Mouse (Mus musculus) mature B cell (primary cell): ENCODE measurements around the gene Synrg.

ENCODE experiments used
- in situ Hi-C: fragments of 300-500 bp; cut with MboI; formaldehyde crosslinking; loops from 2 replicates; pipeline ENCODE4 v1.14.3; 2019

Synrg gene

DNA sequence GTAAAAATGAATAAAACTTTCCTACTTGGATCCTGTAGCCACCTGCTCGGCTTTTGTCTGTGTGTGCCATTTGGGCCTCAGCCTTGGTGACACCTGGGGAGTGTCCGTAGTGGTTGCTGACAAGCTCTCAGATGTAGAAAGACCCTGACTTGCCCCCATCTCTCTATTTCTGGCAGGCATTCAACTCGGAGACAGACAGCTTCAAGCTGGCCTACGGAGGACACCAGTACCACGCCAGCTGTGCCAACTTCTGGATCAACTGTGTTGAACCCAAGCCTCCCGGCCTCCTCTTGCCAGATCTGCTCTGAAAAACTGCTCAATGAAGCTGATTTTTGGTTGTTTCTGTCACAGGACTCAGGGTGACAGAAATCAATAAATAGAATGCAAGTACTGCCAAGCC lies 76.4 kb downstream of the Synrg start:
- in situ Hi-C loops, result no loop called here

DNA sequence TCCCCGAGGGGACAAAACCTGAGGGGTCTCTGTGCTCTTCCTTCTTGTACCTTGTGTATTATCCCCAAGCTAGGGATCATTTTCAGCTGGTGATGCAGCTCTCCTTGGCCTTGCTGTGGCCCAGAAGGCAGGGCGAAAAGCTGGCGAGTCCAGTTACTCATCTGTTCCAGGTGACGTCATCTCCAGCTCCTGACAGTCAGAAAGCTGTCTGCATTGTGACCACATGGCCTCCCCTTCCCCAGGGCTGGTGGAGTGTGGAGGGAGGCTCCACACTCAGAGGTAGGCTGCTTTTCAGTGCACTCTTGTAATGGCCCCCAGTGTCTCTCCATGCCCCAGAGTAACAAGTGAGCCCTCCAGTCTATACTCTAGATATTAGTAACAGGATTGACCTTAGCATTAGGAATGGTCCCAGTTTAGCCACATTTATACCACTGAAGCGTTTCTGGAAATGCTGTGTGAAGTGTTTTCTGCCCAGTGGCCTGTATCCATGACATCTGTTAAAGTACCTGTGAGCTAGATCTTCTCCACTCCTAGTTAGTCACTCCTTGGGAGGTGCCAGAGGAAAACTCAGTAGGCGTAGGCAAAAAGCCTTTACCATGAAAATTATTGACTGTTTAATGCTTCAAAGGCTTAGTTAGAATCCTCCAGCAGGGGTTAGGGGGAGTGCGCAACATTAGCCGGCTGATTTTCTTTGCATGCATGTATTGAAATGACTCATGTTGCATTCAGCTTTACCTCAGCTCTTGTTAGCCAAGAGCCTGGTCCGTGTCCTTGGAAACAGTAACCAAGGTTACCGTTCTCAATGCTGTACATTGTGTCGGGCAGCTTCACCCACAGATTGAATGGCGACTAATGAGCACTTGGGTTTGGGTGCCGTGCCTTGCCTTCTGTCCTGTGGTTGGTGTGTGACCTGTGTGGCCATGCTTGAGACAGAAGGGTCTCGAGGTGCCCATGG lies 78.9 kb downstream of the Synrg start:
- in situ Hi-C loops, result no loop called here

DNA sequence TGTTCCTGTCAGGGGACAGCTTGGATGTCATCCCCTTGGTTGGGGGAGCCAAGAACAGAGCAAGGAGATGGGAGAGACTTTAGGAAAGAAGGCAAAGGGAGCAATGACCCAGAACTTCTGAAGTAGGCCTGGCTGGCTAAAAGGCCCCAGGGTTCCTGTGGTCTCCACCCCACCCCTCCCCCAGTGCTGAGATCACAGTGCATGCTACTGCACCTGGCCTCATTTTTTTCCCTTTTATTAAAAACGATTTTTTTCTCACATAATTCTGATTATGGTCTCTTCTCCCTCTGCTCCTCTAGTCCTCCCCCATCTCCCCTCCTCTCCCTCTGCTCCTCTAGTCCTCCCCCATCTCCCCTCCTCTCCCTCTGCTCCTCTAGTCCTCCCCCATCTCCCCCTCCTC lies 80.8 kb downstream of the Synrg start:
- in situ Hi-C loops, result no loop called here

DNA sequence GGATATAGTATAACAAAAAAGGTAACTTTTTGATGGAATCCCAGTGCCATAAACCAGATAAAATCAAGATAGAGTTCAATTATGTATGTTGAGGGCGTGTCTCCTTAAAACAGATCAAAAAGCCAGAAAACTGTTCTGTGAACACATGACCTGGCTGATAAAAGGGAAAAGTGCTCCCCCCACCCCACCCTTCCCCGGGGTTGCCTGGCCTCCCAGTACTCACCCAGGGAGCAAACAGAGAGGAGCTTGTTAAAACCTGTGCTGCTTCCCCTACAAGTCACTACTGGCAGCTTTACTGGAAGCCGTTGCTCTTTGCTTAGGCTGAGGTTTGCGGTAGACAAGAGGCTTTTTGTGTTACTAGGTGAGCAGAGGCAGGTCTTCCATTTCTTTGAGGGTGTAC lies 83.0 kb downstream of the Synrg start:
- in situ Hi-C loops, result no loop called here

DNA sequence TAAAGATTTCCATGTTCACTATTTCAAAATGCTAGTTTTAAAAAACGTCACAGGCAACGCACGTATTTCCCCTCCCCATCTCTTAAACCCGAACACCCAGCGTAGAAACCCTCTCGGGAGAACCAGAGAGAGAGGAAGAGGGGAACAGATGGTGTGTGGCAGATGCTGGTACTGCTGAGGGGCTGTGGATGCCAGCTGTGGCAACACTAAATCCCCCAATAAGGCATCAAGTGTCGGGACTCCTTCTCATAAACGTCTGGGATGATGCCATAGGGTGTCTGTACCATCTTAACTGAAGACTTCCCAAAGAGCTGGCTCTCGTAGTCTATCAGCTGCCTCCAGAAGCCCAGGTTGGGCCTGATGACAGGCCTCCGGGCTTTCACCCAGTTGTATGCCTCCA lies 84.2 kb downstream of the Synrg start:
- in situ Hi-C loops, result no loop called here

DNA sequence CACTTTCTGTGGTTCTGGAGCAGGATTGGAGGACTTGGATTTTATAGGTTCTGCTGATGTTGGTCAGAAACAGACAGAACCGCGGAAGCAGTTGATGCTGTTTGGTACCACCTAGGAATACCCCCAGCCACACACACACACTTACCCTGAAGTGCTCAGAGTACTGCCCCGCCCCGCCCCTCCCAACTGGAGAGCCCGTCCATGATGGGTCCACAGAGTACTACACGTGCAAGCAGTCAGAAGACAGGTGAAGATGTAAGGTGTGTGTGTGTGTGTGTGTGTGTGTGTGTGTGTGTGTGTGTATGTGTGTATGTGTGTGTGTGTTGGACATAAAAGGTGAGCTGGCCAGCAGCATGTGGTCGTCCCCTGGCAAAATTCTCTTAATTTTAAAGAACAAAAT lies 88.8 kb downstream of the Synrg start:
- in situ Hi-C loops, result no loop called here

DNA sequence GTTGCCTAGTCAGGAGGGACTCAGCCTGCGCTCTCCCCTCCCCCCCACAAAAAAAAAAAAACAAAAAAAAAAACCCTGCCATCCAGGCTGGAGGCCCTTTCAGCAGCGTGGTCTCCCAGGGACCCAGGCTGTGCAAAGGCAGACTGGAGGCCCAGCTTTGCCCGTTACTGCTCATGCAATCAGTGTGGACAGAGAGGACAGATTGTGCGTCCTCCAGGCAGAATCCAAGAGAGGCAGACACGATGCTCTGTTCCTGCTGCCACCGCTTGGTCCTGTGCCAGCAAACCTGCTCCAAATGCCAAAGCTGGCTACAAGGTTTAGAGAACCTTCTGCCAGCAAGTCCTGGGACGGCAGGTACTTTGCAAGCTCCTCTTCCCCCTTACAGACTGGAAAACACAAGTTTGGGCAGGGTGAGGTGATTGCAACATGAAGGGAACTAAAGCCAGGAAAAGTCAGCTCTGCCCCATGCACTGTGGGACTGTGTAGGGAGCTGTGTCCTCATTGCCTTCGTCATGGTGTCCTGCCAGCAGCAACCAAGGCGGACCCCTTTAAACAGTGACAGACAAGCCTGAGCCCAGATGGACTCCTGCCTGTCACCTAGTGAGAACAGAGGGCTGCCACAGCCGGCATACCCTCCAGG lies 89.4 kb downstream of the Synrg start:
- in situ Hi-C loops, result no loop called here

DNA sequence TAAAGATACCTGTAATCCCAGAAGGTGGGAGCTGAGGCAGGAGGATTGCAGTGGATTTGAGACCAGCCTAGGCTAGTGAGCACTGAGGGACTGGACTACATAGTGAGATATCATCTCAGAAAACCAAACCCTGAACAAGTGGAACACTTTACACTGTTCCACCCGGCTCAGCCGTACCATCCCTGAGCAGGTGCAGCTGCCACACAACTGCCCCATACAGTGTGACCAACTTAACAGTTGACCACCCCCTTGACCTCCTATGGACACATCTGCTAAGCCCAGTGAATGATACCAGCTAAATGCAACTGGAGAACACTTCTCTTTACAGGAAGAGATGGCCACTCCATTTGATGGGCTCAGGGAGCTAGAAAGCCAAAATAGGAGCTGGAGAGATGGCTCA lies 93.2 kb downstream of the Synrg start:
- in situ Hi-C loops, result no loop called here

DNA sequence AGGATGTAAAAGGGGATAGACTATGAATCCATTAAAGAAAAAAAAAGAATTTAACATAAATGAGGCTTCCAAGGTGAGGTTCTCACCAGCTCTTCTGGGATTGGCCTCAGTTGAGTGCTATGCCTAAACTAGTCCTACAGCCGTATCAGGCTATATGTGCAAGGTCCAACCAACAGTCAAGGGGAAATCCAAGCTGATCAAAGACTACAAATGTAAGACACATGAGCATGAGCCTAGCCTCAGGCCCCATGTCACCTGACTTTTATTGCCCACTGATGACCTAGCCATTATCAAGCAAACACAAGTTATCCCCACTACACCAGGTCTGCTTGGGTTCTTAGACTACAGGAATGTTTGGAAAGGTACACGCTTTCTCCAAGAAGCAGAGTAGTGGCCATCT lies 95.6 kb downstream of the Synrg start:
- in situ Hi-C loops, result no loop called here

DNA sequence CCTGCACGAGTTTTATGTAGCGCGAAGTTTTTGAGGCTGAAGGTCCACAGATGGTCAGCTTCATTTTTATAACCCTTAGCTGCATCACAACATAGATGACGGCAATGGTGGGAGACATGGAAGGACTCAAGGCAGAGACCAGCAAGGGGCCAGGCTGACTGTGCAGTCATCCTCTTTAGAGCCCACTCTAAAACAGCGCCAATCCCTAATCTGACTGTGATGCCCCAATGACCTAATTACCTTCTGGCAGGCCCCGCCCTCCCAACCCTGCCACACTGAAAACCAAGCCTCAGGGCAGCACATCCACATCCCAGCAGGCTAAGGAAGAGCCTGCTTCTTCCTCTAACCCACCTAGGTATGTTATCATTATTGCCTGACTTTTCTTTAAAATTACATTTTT lies 96.4 kb downstream of the Synrg start:
- in situ Hi-C loops, result no loop called here

DNA sequence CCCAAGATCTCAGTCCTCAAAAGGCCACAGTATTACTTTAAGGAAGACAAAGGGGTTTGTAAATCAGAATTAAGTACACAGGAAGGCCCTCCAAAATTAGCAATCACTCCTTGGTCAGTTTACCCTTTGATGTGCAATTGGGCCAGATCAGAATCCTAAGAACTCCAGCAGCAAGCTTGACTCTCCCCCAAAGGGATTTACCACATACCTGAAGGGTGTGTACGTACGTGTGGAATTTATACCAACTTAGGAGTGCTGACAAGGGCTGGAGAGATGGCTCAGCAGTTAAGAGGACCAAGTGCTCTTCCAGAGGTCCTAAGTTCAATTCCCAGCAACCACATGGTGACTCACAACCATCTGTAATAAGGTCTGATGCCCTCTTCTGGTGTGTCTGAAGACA lies 97.7 kb downstream of the Synrg start:
- in situ Hi-C loops, result no loop called here

DNA sequence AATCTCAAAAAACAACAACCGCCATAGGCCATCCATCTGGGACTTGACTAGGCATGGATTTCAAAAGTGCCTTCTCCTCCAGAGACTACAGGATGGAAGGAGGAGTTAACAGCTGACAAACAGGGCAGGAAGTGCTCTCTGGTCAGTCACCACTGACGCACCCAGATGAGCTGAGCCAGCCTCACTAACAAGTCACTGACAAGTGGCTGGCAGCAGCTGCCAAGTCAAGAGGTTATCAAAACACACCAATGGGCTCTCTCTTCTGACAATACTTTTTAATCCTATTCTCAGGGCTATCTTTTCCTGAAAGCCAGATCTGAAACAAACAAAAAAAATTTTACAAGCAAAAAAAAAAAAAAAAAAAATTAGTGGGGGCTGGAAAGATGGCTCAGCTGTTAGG lies 98.6 kb downstream of the Synrg start:
- in situ Hi-C loops, result no loop called here

DNA sequence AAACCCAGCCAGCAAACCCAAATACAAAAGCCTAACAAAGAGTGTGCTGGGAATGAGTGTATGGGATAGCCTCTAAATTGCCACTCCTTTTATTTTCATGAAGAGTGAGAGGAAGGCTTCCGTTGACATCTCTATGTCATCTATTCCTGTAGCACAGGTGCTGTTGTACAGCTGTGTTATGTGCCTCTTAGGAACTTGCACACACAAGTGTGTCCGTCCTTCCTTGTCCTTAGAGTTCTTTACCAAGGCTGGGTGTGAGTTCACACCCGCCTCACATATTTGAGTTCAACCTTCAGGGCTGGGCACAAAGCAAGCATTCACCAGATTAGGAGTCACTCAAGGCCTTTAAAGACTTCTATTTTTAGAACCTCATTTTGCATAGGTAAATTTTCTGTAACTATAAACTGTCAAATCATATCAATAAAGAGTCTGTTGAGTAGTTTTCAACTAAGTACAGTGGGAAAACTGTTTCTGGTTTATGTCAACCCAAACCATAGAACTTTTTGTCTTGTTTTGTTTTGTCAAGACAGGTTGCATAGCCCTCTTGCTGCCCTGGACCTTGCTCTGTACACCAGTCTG lies 99.5 kb downstream of the Synrg start:
- in situ Hi-C loops, result no loop called here

DNA sequence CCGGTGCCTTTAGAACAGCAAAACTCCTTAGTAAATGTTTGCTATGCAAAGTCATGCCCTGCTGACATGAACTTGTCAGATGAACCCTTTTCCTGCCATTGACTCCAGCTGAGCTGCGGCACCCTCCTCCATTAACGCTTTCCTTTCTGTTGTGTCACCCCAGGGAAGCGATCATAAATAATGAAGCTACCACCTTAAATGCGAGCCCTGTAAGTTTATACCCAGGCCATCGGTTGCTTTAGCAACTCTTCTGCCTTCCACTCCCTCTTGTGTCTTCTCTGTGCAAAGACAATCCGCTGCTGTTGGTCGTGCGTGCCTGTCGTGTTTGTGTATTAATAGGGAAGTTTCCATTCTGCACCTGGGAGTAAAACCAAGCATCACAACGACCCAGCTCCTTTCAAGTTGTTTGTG lies 101.8 kb downstream of the Synrg start:
- in situ Hi-C loops, result no loop called here

DNA sequence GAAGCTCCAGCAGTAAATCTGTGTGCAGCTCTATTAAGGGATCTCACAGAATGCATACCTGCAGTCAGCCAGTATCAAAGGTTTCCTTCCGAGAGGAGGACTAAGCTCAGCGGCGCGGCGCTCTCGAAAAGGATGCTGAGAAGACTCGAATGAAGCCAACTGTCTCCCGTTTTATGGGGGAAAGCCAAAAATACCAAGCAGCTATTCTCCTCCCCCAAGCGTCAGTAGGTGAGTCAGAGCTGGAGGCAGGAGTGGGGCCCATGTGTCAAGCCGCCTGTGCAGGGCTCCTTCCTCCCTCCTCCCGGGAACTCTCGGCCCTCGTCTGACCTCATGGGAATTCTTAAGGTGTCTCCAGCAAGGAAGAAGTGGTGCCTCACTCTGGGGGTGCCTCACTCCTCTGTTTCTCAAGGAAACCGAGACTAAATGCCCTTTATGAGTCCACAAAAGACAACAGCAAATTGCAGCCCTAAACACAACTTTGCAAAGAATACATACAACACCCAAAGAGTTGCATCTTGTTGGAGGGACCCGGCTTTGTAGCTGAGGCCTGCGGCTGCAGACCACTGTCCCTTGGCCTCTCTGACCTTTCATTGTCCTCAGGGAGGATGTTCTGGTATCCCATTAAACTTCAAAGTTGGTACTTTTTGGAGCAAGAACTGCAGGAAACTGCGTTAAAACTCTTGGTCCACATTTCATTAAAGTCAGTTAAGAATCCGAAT lies 102.9 kb downstream of the Synrg start:
- in situ Hi-C loops, result no loop called here

DNA sequence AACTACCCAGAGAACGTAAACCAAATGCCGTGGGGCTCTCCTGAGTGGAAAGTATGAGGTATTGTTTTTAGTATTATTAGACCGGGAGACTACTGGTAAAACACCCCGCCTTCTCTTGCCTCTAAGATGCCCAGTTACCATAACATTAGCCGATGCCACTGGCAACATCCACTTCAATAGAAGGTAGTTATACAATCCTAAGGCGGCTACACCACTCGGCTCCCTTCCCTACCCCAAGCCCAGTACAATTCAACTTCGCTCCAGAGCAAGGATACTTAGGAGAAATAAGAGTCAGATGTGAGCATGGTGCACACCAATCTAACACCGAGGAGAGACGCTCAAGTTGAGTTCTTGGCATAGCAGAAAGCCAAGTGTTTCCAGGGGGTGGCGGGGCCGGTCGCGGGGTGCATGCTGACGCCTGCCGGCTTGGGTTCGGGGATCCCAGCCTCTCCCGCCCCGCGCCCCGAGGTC lies 103.5 kb downstream of the Synrg start:
- in situ Hi-C loops, result no loop called here

DNA sequence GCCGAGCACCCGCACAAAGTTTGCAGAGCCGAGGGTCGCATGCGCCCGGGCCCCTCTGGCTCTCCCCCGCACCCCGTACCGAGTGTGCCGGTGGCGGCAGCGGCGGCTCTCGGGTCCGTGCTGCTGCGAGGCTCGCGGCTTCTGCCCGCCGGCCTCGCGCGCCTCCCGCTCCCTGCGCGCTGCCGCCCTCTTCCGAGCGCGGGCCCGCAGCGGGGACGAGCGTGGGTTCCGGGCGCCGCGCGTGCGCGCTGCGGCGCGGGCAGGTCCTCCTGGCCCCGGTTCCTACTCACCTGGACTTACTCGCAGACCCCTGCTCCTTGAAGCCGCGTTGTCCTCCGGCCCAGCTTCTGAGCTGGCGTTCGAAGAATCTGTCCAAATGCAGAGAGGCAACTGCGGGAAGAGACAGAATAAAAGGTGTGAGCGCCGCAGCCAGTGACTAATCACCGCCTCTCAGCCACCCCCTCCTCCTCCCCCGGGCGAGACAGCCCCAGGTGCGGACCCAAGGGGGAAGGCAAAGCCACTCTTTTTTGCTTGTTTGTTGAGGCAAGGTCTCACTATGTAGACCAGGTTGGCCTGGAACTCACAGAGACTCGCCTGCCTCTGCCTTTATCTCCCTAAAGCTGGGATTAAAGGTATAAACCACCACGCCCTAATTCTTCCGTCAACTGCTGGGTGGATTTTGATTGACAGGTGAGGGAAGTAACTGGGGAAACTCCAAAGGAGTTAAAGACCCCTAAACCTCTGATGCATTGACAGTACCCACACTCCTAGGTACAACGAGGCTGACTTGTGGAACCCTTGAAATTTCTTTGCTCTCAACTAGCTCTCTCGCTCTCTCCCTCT lies 104.2 kb downstream of the Synrg start:
- in situ Hi-C loops, result no loop called here

DNA sequence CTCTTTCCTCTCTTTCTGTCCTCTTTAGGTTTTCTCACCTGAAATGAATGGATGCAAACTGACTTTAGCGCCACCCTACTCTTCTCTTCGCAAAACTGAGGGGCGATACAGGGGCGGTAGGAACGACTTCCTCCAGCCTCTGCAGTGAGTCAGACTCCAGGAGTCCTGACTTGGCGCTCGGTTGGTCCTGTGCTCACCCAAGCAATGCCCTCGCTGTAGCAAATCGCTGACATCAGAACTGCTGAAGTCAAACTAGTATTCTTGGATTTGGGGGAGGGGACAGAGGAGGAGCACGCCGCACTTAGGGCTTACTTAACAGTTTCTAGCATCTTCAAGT lies 104.8 kb downstream of the Synrg start, which contains the start of gene Dusp14:
Gene Dusp14, minus strand, starts transcription at position 228 of the 337 bp plus-strand sequence.
- in situ Hi-C loops, result no loop called here

DNA sequence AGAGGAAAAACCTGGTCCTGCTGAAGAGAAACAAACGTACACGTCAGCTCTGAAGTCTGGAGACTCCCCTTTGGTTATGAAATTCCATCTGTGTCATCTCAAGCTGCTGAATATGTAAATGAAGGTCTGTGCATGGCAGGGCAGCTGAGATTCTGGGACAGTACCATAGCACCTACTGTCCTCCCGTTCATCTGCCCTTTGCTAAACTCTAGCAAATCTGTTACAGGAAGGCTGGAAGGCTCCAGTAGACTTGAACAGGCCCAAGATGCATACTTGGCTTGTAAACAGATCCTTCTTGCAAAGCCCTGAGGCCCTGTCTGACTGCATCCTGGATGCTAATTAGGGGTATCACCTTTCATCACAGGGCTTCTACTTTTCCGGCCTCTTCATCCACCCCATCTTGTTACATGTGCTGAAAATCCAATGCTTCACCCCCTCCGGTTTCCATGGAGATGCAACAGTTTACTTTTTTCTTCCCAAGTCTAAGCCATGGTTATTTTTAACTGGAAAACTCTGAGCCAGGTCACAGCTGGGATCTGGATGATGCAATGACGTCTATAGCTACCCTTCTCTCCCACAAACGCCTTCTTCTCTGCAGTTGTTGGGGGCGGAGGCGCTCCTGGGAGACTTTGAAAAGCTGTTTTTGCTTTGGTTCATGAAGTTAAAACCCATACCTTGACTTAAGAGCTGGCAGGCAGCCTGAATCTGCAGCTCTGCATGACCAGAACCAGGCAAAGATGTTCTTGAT lies 108.8 kb downstream of the Synrg start:
- in situ Hi-C loops, result no loop called here
